16 mouse cellular contexts compared by ENCODE assay signal in genomic region chr9:60008936-60009335, GRCm38 (mm10). TPM values are rescaled to one million over a fixed set of nuclear protein-coding genes. Genes with fewer than 3 reads are reported as not detected.
DNase-seq lines count a peak whose midpoint lies in the region; ATAC-seq and TF ChIP-seq lines count a peak whose summit lies in the region.
"Had no signal": no experiment of that assay in that cellular context is flagged by ENCODE, and none has a peak within 500 bp of the region (broad histone marks: within the 10 kb centered on the region; RNA-seq: fewer than 3 reads in every experiment).

No protein-coding gene starts in this region.

- DNase-seq in heart, adult 11 months: no peak
- peak; percentile 42 for DNase-seq in left cerebral cortex, postnatal 4 days
- no peak for DNase-seq in left cerebral cortex, adult 11 months (ENCODE audit: low spot score)
- DNase-seq in brain, embryonic 14.5 days (ENCODE audit: low read depth): peak; percentile 33
- DNase-seq in ovary, postnatal 10 days (ENCODE audit: low spot score): no peak
- DNase-seq in MN1 (ENCODE audit: low spot score): no peak
- DNase-seq: gastrocnemius, postnatal 10 days; layer of hippocampus, postnatal 36 days; lung, postnatal 14 days had no signal

- peak overlapping the region; percentile 16; the same call in 1 of the 2 replicates for H3K27ac ChIP-seq in heart, embryonic 12.5 days (ENCODE audit: poor library complexity, severe bottlenecking)
- 0 out of 2 replicates have a peak overlapping the region, but pooled peaks have one; percentile 22 for H3K27ac ChIP-seq in embryonic facial prominence, embryonic 15.5 days (replicated peaks)
- H3K27ac ChIP-seq: hindbrain, embryonic 13.5 days; liver, embryonic 12.5 days; midbrain, embryonic 12.5 days had no signal

- no peak overlapping the region for H3K4me3 ChIP-seq in heart, embryonic 12.5 days
- H3K4me3 ChIP-seq in embryonic facial prominence, embryonic 15.5 days (replicated peaks): no peak overlapping the region
- H3K4me3 ChIP-seq: hindbrain, embryonic 13.5 days; liver, embryonic 12.5 days; midbrain, embryonic 12.5 days had no signal

- WGBS in heart, embryonic 12.5 days: 43% methylated on average over 7 of the region's 7 CpGs
- WGBS in embryonic facial prominence, embryonic 15.5 days: 44% methylated on average over 7 of the region's 7 CpGs

- no peak for TF ChIP-seq POLR2A in brain, embryonic 14.5 days (IDR thresholded peaks at IDR 0.05; ENCODE audit: borderline replicate concordance, extremely low read depth, insufficient read depth, insufficient read length, poor library complexity, severe bottlenecking)

- no peak for ATAC-seq in heart, embryonic 12.5 days (ENCODE audit: insufficient number of reproducible peaks, low FRiP score)
- no peak for ATAC-seq in embryonic facial prominence, embryonic 15.5 days (ENCODE audit: insufficient number of reproducible peaks, low FRiP score, low TSS enrichment, low read depth)
- ATAC-seq: liver, embryonic 12.5 days had no signal

- peak overlapping the region; percentile 17; the same call in 1 of the 2 replicates for H3K9ac ChIP-seq in heart, embryonic 12.5 days
- H3K9ac ChIP-seq in embryonic facial prominence, embryonic 15.5 days: no peak overlapping the region
- H3K9ac ChIP-seq: hindbrain, embryonic 13.5 days; liver, embryonic 12.5 days; midbrain, embryonic 12.5 days had no signal

- no peaks in the 10 kb centered on the region; the same call in 1 of the 2 replicates for H3K9me3 ChIP-seq in heart, embryonic 12.5 days (replicated peaks)
- H3K9me3 ChIP-seq in embryonic facial prominence, embryonic 15.5 days (replicated peaks): no peaks in the 10 kb centered on the region
- H3K9me3 ChIP-seq: hindbrain, embryonic 13.5 days; liver, embryonic 12.5 days; midbrain, embryonic 12.5 days had no signal

- H3K4me2 ChIP-seq in heart, embryonic 12.5 days: no peak overlapping the region
- H3K4me2 ChIP-seq in embryonic facial prominence, embryonic 15.5 days (replicated peaks): no peak overlapping the region
- H3K4me2 ChIP-seq: hindbrain, embryonic 13.5 days; liver, embryonic 12.5 days; midbrain, embryonic 12.5 days had no signal

- TF ChIP-seq CTCF in brain, embryonic 14.5 days (IDR thresholded peaks at IDR 0.05; ENCODE audit: borderline replicate concordance, extremely low read depth, insufficient read depth, insufficient read length): no peak

- H3K27me3 ChIP-seq in heart, embryonic 12.5 days (replicated peaks): no peaks in the 10 kb centered on the region
- H3K27me3 ChIP-seq in embryonic facial prominence, embryonic 15.5 days: no peaks in the 10 kb centered on the region
- H3K27me3 ChIP-seq: hindbrain, embryonic 13.5 days; liver, embryonic 12.5 days; midbrain, embryonic 12.5 days had no signal

- H3K4me1 ChIP-seq in heart, embryonic 12.5 days (replicated peaks): peaks cover 8% of the 10 kb centered on the region
- H3K4me1 ChIP-seq in embryonic facial prominence, embryonic 15.5 days: peaks cover 24% of the 10 kb centered on the region
- H3K4me1 ChIP-seq: liver, embryonic 12.5 days; midbrain, embryonic 12.5 days had no signal

- intact Hi-C loops in left cerebral cortex, postnatal 4 days (cut with DNase I): no loop called here

- H3K36me3 ChIP-seq in heart, embryonic 12.5 days: no peaks in the 10 kb centered on the region
- no peaks in the 10 kb centered on the region for H3K36me3 ChIP-seq in embryonic facial prominence, embryonic 15.5 days
- H3K36me3 ChIP-seq: hindbrain, embryonic 13.5 days; liver, embryonic 12.5 days; midbrain, embryonic 12.5 days had no signal

RNA-seq across cellular contexts. Expression of gene Nr2e3, which starts 48.5 kb away (rescaled TPM):
- polyA plus RNA-seq in heart, embryonic 12.5 days (2016; fragmentation: Nextera tagmentation; extraction: Ambion mirVana): 0.09 TPM in 1 of 2 replicates, not detected in the other
- total RNA-seq in left cerebral cortex, postnatal 4 days (2021): not detected
- 0.11 and 0.15 TPM in 2 replicates for polyA plus RNA-seq in brain, embryonic 14.5 days (2012; rRNA removed)
- 1.2 and 1.4 TPM in 2 replicates for polyA plus RNA-seq in embryonic facial prominence, embryonic 15.5 days (2015; fragmentation: Nextera tagmentation; extraction: Ambion mirVana)
- total RNA-seq: gastrocnemius, postnatal 10 days; layer of hippocampus, postnatal 36 days had no signal
- polyA plus RNA-seq: forebrain, embryonic 11.5 days; hindbrain, embryonic 13.5 days; liver, embryonic 12.5 days; midbrain, embryonic 12.5 days; testis, adult 2 months had no signal

Comparison
In these comparisons a context has a peak if more than half of its experiments do, and no peak if none do; other contexts are left out.
1. DNase-seq: peak in left cerebral cortex, postnatal 4 days (single experiment) and brain, embryonic 14.5 days (single experiment); none in heart, adult 11 months (single experiment), left cerebral cortex, adult 11 months (single experiment), ovary, postnatal 10 days (single experiment) and MN1 (single experiment).